Mouse (Mus musculus) midbrain, embryonic 13.5 days (tissue): ENCODE measurements around the gene Parp16. TPM values are rescaled to one million over a fixed set of nuclear protein-coding genes. Genes with fewer than 3 reads are reported as not detected.
A peak's percentile ranks its signal among the peaks of the same experiment; 100 is the strongest.

Source experiments
- ATAC-seq: fragments of 200-750 bp; cut with Nextera tagmentation; 2 replicates; pipeline ENCODE4 v1.8.0; 2017; ENCODE audit warnings: mild to moderate bottlenecking, moderate TSS enrichment, moderate library complexity
- H3K27ac ChIP-seq: fragments of 300-500 bp; sonication (generic); 2 replicates; pipeline ENCODE4 v1.5.1; 2015; ENCODE audit warnings: inconsistent platforms, mild to moderate bottlenecking, moderate library complexity
- H3K27me3 ChIP-seq: fragments of 300-500 bp; sonication (generic); 2 replicates; pipeline ENCODE4 v1.6.1; 2015; ENCODE audit warnings: mild to moderate bottlenecking, inconsistent platforms
- H3K36me3 ChIP-seq: fragments of 300-500 bp; sonication (generic); 2 replicates; pipeline ENCODE4 v1.6.1; 2015; ENCODE audit warnings: mild to moderate bottlenecking, inconsistent platforms
- H3K4me1 ChIP-seq: fragments of 300-500 bp; sonication (generic); replicated peaks from 2 replicates; pipeline ENCODE4 v1.6.1; 2015; ENCODE audit warnings: inconsistent platforms
- H3K4me2 ChIP-seq: fragments of 300-500 bp; sonication (generic); replicated peaks from 2 replicates; pipeline ENCODE4 v1.6.1; 2015; ENCODE audit warnings: moderate library complexity, mild to moderate bottlenecking, inconsistent platforms
- H3K4me3 ChIP-seq: fragments of 300-500 bp; sonication (generic); replicated peaks from 2 replicates; pipeline ENCODE4 v1.5.1; 2015; ENCODE audit warnings: mild to moderate bottlenecking, inconsistent platforms
- H3K9ac ChIP-seq: fragments of 300-500 bp; sonication (generic); replicated peaks from 2 replicates; pipeline ENCODE4 v1.6.1; 2015; ENCODE audit warnings: mild to moderate bottlenecking, inconsistent platforms
- H3K9me3 ChIP-seq: fragments of 300-500 bp; sonication (generic); 2 replicates; pipeline ENCODE4 v1.6.1; 2016; ENCODE audit warnings: mild to moderate bottlenecking, inconsistent platforms
- WGBS: fragments of 180-500 bp; shearing (Covaris S2); methylation state at CpG from one replicate; pipeline ENCODE4 v1.1.7; 2015; 5-methylcytosine and 5-hydroxymethylcytosine counted together
- polyA plus RNA-seq: library from polyadenylated mRNA; unstranded; fragments of >200 nt; fragmentation: Nextera tagmentation; extraction: Ambion mirVana; gene quantifications from 2 replicates; pipeline ENCODE4 v1.2.1, GENCODE M21; 2015

The Parp16 gene
- polyA plus RNA-seq, result 4.8 and 5.6 TPM in 2 replicates

DNA sequence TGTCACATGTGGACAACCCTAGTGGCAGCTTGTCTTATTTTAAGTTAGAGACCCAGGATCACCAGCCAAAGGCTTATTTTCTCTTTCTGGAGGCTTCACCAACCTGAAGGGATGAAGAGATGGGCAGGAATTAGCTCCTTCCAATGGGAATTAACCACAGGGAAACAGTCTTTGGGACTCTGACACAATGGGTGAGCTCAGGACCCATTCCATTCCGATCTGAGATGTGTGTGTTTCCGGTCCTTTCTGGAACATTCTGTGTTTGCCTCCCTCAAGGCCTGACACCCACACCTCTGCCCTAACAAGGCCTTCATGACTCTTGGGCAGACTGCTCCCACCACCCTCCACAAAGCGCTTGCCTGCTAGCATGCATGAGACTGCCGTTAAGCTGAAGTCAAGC lies at the start of gene Parp16:
Parp16 (plus strand) TSS at position 301 of the 400 bp plus-strand sequence.
- 85% methylated on average over 4 of the region's 4 CpGs for WGBS
- H3K4me1 ChIP-seq, result peaks cover 39% of the 10 kb centered on the region
- no peak for ATAC-seq
- no peaks in the 10 kb centered on the region for H3K27me3 ChIP-seq
- H3K9ac ChIP-seq, result peak within 1 kb of the TSS; percentile 51; the same call in 1 of the 2 replicates
- peak within 1 kb of the TSS; percentile 41 for H3K4me2 ChIP-seq
- H3K4me3 ChIP-seq, result no peak within 1 kb of the TSS
- H3K9me3 ChIP-seq, result no peaks in the 10 kb centered on the region
- H3K36me3 ChIP-seq, result no peaks in the 10 kb centered on the region
- H3K27ac ChIP-seq, result peak within 1 kb of the TSS; percentile 87

DNA sequence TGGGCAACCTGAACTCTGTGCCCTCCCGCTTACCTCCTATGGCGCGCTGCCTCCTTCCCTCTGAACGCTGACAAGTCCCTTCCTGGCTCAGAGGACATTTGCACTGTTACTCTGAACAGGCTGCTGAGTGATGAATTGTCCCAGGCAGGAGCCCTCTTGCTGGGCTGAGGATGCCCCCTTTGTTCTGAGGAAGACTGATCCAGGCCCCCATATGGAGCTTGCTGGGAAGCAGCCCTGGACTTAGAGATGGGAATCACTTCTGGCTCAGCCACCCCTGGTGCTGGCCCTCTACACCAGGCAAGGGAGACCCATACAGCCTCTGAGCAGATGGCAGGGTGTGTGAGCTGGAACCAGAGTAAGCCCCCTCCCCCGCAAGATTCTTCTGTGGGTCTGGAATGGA lies 49.2 kb upstream of the Parp16 start:
- Histone ChIP-seq H3K27me3 (no peaks in the 10 kb centered on the region), H3K36me3 (peaks cover 66% of the 10 kb centered on the region), H3K27ac (peak overlapping the region; percentile 55), H3K4me3 (no peak overlapping the region), H3K4me2 (peak overlapping the region; percentile 34), H3K4me1 (peaks cover 81% of the 10 kb centered on the region), H3K9me3 (no peaks in the 10 kb centered on the region), H3K9ac (peak overlapping the region; percentile 42; the same call in 1 of the 2 replicates)
- no peak for ATAC-seq
- 57% methylated on average over 5 of the region's 5 CpGs for WGBS

DNA sequence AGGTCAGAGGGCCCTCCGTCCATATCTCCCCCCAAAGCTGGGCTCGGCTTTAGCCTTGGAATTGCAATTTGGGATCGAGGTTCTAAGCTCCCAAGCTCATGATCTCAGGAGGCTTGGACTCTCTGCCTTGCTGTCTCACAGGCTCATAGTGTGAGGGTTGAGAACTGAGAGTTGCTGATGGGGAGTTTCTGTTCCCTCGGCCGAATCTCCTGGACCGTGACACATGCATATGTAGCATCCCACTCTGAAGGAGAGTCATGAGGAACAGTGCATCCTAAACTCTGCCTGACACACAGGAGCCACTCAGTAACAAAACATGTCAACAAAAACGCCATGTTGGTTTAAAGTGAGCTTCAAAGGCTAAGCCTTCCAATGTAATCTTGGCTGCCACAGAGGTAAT lies 46.6 kb upstream of the Parp16 start:
- H3K36me3 ChIP-seq, result peaks cover 72% of the 10 kb centered on the region
- no peak overlapping the region for H3K4me3 ChIP-seq
- H3K4me2 ChIP-seq, result no peak overlapping the region
- WGBS, result 78% methylated on average over 7 of the region's 7 CpGs
- peaks cover 85% of the 10 kb centered on the region for H3K4me1 ChIP-seq
- H3K27ac ChIP-seq, result peak overlapping the region; percentile 64; the same call in 1 of the 2 replicates
- no peaks in the 10 kb centered on the region for H3K9me3 ChIP-seq
- no peaks in the 10 kb centered on the region for H3K27me3 ChIP-seq
- no peak for ATAC-seq
- H3K9ac ChIP-seq, result 0 out of 2 replicates have a peak overlapping the region, but pooled peaks have one; percentile 28

DNA sequence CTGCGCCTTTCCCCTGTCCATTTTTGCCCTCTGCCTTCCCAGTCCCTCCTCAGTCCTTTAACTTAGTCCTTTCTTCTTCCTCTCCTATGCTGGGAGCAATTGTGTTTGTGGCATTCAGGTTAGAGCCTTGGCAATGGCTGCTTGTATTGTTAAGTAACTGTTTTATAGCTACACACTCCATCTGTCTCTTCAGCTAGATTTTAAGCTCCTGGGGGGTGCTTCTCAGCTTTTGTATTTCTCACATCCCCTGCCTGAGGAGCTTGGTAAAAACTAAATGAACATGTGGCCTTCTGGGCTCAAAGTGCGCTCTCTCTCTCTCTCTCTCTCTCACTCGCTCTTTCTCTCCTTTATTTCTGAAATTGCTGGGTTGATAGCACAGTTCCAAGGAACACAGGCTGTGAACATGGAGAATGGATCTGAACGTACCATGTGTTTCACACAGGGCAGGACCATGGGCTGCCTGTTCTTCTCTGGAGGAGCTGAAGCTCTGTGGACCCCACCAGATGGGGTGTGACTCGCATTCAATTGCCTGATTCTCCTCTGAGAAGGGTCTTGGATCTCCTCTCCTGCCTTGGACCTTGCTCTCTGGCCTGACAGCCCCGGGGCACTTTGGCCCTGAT lies 42.3 kb upstream of the Parp16 start:
- Histone ChIP-seq H3K36me3 (peaks cover 45% of the 10 kb centered on the region), H3K9me3 (no peaks in the 10 kb centered on the region), H3K4me3 (no peak overlapping the region), H3K4me2 (peak overlapping the region; percentile 30), H3K27ac (peak overlapping the region; percentile 94), H3K4me1 (peaks cover 88% of the 10 kb centered on the region), H3K9ac (peak overlapping the region; percentile 64), H3K27me3 (no peaks in the 10 kb centered on the region)
- ATAC-seq, result peak; percentile 69
- WGBS, result 10% methylated on average over 6 of the region's 6 CpGs

DNA sequence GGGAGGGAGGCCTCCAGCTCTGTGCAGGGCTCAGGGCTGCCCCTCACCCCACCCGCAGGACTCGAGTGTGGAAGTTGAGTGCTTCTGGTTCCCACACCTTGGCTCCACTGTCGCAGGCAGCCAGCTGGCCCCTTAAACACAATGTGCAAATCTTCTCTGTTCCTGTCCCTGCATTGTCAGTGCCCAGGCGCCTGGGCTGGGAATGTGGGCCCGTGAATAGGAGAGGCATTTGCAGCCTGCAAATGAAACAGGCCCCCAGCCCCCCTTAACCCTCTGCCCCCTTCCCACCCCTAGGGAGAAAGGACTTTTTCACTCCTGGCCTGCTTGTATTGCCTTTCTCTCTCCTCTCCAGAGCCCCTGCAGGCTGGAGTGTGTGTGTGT lies 41.8 kb upstream of the Parp16 start:
- H3K27me3 ChIP-seq, result no peaks in the 10 kb centered on the region
- no peaks in the 10 kb centered on the region for H3K9me3 ChIP-seq
- peak overlapping the region; percentile 94 for H3K27ac ChIP-seq
- peaks cover 88% of the 10 kb centered on the region for H3K4me1 ChIP-seq
- H3K4me2 ChIP-seq, result peak overlapping the region; percentile 30
- H3K36me3 ChIP-seq, result peaks cover 40% of the 10 kb centered on the region
- WGBS, result 5% methylated on average over 5 of the region's 5 CpGs
- H3K9ac ChIP-seq, result peak overlapping the region; percentile 64
- peak; percentile 86 for ATAC-seq
- H3K4me3 ChIP-seq, result no peak overlapping the region

DNA sequence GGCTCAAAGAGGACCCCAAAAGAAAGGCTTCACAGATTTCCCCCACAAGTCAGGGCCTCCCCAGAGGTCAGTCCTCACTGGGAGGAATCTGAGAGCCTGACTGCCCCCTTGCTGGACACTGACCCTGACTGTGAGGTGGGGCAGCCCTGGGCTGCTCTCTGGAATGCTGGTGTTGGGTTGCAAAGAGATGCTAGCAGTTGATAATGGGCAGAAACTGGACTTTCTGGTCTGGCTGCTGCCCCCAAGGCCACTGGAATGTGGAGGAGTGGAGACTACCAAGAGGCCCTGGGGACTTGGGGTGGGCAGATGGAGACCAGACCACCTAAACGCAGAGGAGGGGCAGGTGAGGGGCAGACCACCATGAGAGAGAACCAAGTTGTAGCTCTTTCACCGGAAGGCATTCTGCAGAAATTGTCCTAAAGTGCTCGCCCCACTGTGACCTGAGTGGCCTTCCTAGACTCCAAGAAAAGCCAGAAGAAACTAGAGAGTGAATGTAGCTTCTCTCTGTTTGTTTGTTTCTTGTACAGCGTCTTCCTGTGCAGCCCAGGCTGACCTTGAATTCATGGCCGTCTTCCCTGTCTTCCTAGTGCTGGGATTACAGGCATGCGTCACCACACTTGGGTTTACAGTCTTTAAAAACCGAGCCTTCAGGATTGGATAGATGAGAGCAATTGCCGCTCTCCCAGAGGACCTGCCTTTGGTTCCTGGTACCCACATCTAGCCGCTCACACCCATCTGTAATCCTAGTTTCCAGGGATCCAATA lies 40.3 kb upstream of the Parp16 start:
- Histone ChIP-seq H3K27ac (peak overlapping the region; percentile 94), H3K4me3 (no peak overlapping the region), H3K4me1 (peaks cover 83% of the 10 kb centered on the region), H3K27me3 (no peaks in the 10 kb centered on the region), H3K9ac (no peak overlapping the region), H3K36me3 (peaks cover 27% of the 10 kb centered on the region), H3K4me2 (no peak overlapping the region; the same call in 1 of the 2 replicates), H3K9me3 (no peaks in the 10 kb centered on the region)
- WGBS, result 72% methylated on average over 9 of the region's 9 CpGs
- no peak for ATAC-seq

DNA sequence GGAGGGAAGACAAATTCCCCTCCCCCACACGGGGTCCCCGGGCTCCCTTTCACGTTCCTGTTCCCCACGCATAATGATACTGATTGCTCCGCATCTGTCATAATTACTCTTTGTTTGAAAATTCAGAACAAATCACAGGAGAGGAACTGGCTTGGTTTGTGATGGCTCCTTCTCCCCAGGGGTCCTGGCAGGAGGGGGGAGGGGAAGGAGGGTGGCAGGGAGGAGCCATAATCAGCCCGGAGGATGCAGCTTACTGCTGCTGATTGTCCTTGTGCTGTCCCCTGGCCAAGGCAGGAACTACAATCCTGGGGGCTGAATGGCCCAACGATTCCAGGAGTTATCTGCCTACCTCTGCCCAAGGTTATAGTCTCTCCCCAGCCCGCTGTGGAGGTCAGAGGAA lies 38.5 kb upstream of the Parp16 start:
- Histone ChIP-seq H3K4me1 (peaks cover 90% of the 10 kb centered on the region), H3K4me3 (no peak overlapping the region), H3K36me3 (peaks cover 15% of the 10 kb centered on the region), H3K27ac (peak overlapping the region; percentile 73), H3K4me2 (peak overlapping the region; percentile 25), H3K9me3 (no peaks in the 10 kb centered on the region), H3K27me3 (no peaks in the 10 kb centered on the region), H3K9ac (peak overlapping the region; percentile 40; the same call in 1 of the 2 replicates)
- 8% methylated on average over 8 of the region's 8 CpGs for WGBS
- ATAC-seq, result peak; percentile 18; the same call in 1 of the 2 replicates

DNA sequence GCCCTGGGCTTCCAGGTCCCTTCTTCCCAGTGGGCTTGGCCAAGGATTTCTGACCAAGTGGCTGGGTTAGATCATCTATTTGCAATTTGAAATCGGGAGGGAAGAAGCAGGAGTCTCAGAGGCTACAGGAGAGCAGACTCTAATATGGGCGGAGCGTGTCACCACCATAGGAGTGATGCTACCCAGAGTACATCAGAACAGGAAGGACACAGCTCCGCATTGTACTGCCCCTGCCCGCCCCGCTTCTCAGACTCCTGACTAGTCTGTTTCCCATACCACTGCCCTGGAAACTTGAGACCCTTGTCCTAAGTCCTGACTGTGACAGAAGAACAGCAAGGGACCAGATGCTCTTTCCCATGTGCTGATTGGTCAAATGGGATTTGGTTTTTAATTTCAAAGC lies 37.5 kb upstream of the Parp16 start:
- Histone ChIP-seq H3K9me3 (no peaks in the 10 kb centered on the region), H3K27ac (peak overlapping the region; percentile 73), H3K4me1 (peaks cover 94% of the 10 kb centered on the region), H3K9ac (no peak overlapping the region), H3K27me3 (no peaks in the 10 kb centered on the region), H3K4me2 (0 out of 2 replicates have a peak overlapping the region, but pooled peaks have one; percentile 25), H3K4me3 (no peak overlapping the region), H3K36me3 (peaks cover 10% of the 10 kb centered on the region)
- no peak for ATAC-seq
- 32% methylated on average over 6 of the region's 6 CpGs for WGBS

DNA sequence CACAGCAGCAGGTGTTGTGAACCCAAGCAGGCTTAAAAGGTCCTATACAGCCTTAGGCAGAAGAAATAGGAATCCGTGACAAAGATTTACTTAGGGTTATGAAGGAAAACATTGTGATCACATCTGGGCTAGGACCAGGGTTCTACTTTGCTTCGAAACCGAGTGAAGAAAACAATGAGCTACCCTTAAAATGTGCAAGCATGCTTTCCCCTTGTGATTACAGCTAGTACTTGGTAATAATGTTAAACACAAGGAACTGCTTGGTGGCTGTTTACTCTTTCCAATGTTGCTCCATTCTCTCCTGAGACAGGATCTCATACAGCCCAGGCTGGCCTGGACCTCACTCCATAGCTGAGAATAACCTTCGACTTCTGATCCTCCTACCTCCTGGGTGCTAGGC lies 34.0 kb upstream of the Parp16 start:
- Histone ChIP-seq H3K9ac (no peak overlapping the region), H3K4me3 (no peak overlapping the region), H3K4me1 (peaks cover 81% of the 10 kb centered on the region), H3K27ac (peak overlapping the region; percentile 95), H3K9me3 (no peaks in the 10 kb centered on the region), H3K4me2 (peak overlapping the region; percentile 76; the same call in 1 of the 2 replicates), H3K36me3 (peaks cover 4% of the 10 kb centered on the region; the same call in 1 of the 2 replicates), H3K27me3 (no peaks in the 10 kb centered on the region)
- ATAC-seq, result no peak
- WGBS, result 6% methylated on average over 4 of the region's 4 CpGs

DNA sequence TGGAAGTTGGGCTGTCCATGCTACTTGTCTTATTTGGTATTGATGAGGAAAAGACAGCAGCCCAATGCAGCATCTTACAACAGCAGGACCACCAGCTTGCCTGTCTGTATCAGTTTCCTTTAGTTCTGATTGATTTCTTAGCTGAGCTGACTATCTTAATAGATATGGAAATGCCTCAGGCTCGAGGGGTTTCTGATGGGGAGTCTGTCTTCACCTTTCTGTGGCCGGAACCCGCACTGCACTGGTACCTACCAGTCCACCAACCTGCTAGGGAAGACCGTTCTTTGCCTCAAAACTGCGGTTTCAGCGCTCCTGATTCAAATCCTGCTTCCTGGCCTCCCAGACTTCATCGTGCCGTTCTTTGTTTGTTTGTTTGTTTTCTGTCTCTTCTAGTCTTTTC lies 33.3 kb upstream of the Parp16 start:
- ATAC-seq, result no peak
- Histone ChIP-seq H3K9me3 (no peaks in the 10 kb centered on the region), H3K4me2 (peak overlapping the region; percentile 76), H3K27ac (peak overlapping the region; percentile 95), H3K4me1 (peaks cover 81% of the 10 kb centered on the region), H3K4me3 (no peak overlapping the region), H3K36me3 (peaks cover 4% of the 10 kb centered on the region; the same call in 1 of the 2 replicates), H3K27me3 (no peaks in the 10 kb centered on the region), H3K9ac (0 out of 2 replicates have a peak overlapping the region, but pooled peaks have one; percentile 69)
- WGBS, result 6% methylated on average over 8 of the region's 8 CpGs

DNA sequence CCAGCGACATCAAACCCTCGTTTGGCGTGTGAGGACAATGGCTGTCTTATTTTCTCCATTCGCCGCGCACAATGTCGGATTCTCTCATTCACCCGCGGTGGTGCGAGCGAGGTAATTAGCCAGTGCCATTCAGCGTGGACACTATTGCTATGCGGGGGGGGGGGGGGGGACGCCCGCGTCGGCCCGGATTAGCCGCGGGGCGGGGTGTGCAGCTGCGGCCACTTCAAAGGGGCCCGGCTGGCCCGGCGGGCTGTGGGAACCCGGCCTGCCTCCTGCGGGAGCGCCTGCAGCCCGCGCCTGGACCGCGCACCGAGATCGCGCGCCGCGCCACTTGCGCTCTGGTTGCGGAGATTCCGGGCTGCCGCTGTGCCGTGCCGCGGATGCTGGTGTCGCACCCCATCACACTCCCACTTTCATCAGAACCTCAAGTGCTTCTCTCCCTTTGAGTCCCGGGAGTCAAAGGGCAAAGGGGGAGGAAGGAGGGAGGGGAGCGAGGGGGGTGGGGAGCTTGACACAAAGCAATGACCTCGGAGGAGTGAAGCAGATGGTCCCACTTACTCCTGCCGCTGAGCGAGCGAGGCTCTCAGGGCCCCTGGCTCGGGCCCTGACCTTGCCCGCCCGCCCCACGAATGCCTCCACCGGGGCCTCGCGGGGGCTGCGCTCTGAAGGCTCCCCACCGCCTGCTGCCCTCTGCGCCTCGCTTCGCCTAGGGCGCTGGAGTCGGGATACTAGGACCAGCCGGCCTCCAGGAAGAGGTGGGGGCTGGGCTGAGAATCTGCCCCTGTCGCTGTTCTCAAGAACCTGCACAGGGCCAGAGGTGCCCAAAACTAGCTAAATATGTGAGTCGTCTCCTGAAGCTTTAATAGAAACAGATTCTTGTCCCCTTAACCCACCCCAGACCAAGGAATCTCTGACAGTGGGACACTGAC lies 32.2 kb upstream of the Parp16 start:
- Histone ChIP-seq H3K4me1 (peaks cover 80% of the 10 kb centered on the region), H3K27me3 (no peaks in the 10 kb centered on the region), H3K9me3 (no peaks in the 10 kb centered on the region), H3K4me2 (peak overlapping the region; percentile 76), H3K36me3 (peaks cover 4% of the 10 kb centered on the region; the same call in 1 of the 2 replicates), H3K4me3 (peak overlapping the region; percentile 43), H3K27ac (peak overlapping the region; percentile 95), H3K9ac (peak overlapping the region; percentile 69)
- ATAC-seq, result peak; percentile 93
- WGBS, result under 1% methylated on average over 54 of the region's 69 CpGs
